Mouse (Mus musculus): Measurements from ENCODE around the gene Tmem132b.

The Tmem132b gene

DNA sequence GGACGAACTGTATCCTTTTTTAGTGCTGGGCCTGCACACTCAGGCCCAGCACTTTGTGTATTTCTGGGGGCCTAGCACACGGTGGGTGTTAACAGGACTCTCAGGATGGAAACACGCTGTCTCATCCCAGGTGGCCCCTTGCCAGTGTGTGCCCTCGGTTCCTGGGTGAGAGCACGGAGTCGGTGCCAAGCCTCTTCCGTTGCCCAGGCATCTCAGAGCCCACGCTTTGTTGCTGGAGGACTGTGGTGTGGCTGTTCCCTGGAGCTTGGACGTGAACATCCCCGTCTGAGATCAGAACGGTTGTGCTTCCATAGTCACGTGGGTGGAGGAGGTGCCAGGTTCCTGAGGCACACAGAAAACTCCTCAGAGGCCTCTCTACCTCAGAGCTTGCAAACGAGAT is 47.1 kb downstream of the Tmem132b start:
- no peak for DNase-seq (ENCODE audit: low spot score in 2 of 2)

DNA sequence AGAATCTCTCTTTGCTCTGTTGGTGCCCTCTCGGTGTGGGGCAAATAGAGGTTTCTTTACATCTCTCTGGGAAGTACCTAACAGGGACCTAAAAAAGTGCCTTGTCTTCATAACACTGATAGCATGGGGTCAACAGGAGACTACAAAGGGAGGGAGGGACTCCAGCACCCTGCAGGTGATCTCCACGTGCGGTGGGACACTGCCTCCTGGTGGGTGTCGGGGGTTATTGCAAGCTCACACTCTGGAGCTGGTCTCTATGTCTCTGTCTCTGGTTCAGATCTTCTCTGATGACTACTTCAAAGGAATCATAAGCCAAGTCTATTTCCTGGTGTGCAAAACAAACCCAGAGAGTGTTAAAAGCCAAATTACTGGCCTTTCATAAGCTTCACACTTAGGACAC is 47.6 kb downstream of the Tmem132b start:
- no peak for DNase-seq (ENCODE audit: low spot score in 2 of 2)

DNA sequence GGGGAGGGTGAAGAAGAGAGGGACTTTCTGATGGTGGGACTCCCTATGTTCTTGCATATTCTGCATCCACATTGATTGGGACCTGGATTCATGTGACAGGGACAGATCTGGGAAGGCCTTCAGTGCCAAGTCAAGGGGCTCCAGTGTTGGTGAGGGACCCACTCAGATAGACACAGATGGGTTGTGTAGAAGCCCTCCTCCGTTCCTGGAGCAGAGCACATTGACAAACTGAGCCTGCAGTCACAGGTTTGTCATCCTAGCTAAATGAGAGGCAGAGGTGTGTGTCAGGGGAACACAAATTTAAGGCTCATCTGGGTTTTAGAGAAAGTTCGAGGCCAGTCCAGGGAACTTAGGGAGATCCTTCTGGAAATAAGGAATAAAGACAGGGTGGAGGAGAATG is 51.7 kb downstream of the Tmem132b start:
- no peak for DNase-seq (ENCODE audit: low spot score in 2 of 2)

DNA sequence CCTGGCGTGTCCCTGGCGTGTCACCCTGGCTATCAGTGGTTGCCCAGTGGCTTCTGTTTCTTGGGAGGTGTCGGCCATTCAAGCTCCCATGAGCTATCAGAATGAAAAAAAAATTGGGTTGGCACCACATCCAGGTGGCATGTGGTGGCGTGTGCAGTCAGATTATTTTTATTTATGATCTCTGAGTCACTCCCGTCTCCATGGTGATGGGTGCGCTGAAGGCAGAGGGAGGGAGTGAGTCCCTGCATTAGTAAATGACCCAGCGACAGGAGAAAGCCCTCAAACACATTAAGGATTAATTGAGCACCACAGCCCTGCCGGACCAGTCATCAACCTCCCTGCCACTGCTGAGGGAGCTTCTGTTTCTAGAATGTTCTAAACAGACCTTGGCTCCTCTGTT is 52.3 kb downstream of the Tmem132b start:
- DNase-seq (ENCODE audit: low spot score in 2 of 2): no peak

DNA sequence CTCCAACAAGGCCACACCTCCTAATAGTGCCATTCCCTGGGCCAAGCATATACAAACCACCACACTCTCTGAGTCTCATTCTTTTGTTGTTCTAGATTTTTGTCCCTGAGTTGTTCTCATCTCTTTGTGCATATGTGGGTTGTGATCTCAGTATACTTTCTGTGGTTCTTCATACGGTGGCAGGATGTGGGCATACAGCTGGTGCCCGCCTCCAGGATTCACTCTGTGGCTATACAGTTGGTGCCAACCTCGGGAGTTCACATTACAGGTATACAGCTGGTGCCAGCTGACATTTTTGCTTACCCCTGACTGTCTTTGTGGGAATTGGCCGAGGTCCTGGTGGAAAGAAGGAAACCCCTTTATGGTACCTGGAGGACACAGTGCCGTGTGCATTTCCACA is 53.6 kb downstream of the Tmem132b start:
- no peak for DNase-seq (ENCODE audit: low spot score in 2 of 2)

DNA sequence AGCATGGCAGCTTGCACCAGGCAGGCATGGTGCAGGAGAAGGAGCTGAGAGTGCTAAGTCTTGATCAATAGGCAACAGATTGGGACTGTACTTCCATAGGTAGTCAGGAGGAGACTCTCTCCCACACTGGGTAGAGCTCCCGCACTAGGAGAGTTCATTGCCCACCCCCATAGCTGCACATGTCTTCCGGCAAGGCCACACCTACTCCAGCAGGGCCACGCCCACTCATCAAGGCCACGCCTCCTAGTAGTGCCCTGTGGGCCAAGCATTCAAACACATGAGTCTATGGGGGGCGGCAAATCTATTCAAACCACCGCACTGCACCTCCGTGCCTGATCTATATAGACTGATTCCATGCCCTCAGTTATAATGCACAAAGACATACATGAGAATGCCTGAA is 56.6 kb downstream of the Tmem132b start:
- no peak for DNase-seq (ENCODE audit: low spot score in 2 of 2)

DNA sequence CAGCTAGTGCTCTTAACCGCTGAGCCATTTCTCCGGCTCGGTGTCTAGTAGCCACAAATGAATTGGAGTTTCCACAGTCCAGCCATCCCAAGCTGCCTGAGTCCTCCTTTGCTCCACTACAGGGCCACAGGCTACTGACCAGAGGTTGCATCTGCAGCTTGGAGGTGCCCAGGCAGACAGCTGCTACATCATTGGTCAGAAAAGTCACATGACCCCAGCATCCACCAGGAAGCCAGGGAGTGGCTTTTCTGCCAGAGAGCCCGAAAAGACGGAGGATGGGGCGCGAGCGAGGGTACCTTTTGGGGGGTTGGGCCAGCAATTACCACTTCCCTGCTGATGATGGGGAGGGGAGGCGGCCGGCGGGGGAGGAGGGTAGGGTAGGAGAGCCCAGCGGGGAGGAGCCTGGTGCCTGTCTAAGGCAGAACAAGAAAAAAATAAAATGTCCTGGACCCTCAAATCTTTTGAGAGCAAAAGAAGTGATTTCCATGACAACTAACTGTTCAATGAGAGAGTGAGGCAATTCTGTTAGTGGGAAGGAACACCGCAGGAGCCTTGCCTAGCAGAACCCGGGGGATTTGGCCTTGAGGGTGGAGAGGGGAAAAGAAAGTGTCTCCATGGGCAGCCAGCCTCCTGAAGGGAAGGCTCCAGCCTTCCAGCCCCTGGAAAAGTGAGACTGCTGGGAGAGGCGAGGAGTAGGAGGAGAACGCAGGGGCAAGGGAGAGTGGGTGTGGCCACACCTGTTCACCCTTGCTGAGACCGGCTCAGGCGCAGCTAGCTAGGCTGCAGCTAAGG is 57.5 kb downstream of the Tmem132b start:
- DNase-seq (ENCODE audit: low spot score in 2 of 2): no peak

DNA sequence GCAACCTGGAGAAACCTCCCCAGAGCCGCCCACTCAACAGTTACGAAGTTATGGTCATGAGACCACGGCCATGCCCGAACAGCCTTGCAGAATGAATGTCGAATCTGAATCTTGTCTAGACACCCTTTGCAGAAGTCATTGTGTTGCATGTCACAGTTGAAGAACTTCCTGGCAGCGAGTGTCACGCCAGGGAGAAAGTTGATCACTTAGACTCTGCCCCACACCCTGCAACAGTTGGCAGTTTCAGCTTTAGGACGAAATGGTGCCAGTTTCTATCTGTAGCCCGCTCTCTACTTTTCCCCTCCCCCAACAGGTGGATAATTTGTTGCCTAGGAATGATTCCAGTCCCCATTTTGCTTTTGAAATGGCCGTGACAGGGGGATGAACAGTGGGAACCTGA is 66.5 kb downstream of the Tmem132b start:
- DNase-seq (ENCODE audit: low spot score in 2 of 2): no peak

DNA sequence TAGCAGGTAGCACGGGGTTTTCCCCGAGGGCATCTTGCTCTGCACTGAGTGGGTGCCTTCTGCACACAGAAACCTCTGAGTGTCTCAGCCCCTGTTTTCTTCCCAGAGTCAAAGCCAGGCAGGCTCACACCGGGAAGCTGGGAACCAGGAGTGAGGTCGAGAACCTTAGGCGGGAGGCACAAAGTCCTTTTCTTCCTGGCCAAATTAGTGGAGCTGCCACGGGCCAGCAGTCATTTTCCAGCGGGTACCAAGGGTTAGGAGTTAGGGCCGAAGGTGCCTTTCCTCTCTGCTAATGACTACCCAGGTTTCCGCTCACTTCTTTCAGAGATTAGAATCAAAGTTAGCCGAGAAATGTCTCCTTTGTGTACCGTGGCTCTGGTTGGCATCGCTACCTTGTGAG is 75.6 kb downstream of the Tmem132b start:
- DNase-seq (ENCODE audit: low spot score in 2 of 2): no peak

DNA sequence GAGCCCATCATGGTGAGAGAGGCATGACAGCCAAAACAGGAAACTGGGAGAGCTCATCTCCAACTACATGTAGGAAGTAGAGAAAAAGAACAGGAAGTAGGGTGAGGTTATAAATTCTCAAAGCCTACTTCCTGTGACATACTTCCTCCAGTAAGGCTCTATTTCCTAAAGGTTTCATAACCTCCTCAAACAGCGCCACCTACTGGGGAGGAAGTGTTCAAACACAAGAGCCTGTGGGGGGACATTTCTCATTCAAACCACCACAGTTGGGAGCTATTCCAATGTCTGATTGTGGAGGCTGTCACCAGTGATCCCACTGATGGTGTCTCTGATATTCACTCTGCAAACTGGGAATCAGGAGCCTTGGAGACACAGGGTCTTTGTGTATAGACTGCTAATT is 78.4 kb downstream of the Tmem132b start:
- DNase-seq (ENCODE audit: low spot score in 2 of 2): no peak

DNA sequence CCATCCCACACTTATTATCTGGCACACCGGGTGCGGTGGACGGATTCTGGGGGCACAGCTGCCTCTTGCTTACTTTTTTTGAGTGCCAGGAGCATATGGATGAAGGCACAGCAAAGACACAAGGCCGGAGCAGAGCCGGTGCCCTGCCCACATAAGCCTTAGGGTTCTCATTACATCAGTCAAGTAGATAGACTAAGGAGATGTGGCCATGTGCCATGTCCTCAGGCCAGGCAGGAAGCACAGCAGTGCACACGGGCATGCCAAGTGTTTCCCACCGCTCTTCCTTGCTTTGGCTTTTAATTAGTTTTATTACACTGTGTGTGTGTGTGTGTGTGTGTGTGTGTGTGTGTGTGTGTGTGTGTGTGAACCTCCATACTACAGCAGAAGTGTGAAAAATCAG is 80.9 kb downstream of the Tmem132b start:
- no peak for DNase-seq (ENCODE audit: low spot score in 2 of 2)

DNA sequence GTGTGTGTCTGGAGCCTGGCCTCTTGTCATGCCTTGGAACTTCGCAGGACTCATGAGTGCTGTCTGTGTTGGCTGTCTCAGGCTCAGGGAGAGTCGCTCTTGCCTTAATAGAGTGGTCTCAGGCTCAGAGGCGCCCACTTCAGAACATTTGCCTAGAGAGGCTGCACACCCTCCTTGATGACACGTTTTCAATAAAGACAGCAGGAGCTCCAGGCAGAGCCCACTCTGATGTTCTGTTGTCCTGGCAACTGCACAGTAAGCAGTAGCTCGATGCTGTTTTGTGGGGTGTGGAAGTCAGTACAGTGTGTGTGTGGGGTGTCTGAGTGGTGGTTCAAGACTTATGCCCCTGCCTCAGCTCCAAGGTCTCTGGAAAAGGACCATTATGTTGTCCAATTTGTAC is 81.6 kb downstream of the Tmem132b start:
- no peak for DNase-seq (ENCODE audit: low spot score in 2 of 2)

DNA sequence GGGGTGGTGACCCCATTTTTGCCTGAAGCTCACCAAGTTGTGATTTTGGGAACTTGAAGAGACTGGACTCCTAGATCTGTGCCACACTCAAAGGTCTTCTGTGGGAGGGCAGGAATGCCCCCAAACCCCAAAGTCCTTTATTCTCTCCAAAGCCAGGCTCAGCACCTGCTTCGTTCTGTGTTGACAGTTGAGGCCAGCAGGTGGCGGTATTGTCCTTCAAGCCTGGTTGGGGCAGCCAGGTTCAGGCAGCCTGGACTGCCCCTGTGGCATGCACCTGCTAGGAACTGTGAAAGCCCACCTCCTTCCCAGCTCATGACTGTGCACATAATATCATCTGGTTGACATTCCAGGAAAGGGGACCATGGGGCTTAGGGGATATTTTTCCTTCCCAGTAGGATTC is 82.8 kb downstream of the Tmem132b start:
- no peak for DNase-seq (ENCODE audit: low spot score in 2 of 2)

DNA sequence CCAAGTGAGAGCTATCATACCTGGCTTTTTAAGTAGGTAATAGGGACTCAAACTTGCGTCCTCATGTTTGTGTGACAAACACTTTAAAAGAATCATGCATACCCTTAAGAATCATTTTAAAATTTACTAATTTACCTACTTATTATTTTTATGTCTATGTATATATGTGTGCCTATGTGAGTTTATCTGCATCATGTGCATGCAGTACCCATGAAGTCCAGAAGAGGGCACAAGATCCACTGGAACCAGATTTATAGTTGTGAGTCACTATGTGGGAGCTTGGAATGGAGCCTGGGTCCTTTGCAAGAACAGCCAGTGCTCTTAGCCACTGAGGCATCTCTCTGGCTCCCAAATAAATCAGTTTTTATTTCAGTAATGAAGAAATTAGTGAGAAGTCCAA is 85.5 kb downstream of the Tmem132b start:
- no peak for DNase-seq (ENCODE audit: low spot score in 2 of 2)

DNA sequence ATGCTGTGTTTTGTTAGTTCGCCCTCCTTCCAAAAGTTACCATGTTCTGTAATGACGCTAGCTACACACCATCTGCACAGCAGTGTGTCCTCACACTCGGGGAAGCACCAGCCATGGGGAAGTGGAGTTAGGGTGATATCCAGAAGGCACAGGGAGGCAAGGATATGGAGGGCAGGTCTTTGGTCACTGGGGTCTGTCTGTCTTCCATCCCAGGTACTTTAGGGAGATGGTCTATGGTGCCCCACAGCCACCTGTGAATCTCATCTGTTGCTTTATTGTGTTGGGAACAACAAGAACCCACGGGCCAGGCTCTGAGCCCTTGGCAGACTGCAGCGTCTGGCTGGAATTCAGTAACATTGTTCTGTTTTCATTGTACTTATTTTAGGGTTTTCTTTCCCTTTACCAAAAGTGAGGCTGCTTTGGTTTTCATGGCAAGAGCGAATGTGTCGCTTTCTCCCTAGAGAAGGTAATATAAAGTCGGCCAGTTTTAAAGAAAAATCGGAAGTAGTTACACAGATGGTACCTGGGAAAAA is 96.3 kb downstream of the Tmem132b start:
- DNase-seq (ENCODE audit: low spot score in 2 of 2): no peak

DNA sequence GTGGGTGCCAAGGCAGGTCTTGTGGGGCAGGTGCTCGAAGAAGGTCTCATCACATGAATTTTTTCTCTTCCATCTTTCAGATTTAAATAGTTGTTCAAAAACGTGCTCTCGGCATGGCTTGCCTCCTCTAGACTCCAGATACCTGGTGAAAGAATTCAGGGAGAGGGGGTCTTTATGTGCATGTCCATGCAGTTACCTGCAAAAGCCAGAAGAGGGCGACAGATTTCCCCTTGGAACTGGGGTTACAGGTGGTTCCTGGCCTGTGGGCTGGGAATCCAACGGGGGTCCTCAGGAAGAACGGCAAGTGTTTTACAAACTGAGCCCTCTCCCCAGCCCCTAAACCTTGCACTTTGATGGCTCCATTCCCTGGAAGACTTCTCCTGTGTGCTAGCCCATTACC is 103.1 kb downstream of the Tmem132b start:
- DNase-seq (ENCODE audit: low spot score in 2 of 2): no peak

DNA sequence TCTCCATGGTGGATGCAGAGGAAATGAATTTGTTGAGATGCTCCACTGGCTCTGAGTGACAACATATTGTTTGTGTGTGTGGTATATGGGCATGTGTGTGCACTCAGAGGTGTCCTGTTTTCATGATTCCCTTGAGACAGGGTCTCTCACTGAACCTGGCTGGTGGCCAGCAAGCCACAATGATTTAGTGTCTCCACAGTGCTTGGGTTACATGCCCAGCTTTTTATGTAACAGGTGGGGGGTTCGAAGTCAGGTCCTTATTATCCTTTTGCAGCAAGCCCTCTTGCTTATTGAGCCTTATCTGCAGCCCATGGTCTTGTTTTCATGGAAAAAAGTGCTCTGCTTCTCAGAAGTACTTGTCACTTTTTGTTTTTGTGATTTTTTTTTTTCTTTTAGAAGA is 109.4 kb downstream of the Tmem132b start:
- no peak for DNase-seq (ENCODE audit: low spot score in 2 of 2)

DNA sequence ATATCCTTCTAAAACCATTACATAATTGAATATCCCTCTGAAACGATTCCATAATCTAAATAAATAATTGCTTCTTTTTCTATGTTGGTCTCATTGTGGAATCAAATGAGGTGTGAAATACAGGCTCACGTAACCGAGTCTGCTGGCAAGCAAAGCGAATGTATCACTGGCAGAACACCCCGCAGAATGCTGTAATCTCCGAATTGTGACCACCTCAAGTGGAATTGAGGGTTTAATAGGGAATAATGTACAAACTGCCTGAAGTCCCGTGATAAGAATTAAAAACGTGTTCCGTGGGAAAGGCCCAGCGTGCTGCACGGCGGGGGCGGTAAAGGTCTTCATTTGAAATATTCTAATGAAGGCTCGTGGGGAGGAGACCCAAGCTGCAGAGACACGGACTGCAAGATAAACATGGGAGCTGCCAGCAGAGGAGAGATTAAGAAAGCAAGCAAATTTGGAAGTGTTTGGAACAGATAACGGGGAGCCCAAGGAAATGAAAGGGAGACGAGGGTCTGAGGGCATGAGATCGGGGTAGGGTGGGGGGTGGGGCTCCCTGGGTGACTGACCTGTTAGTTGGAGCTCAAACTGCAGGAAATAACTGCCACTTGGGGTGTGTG is 110.1 kb downstream of the Tmem132b start:
- DNase-seq (ENCODE audit: low spot score in 2 of 2): no peak

DNA sequence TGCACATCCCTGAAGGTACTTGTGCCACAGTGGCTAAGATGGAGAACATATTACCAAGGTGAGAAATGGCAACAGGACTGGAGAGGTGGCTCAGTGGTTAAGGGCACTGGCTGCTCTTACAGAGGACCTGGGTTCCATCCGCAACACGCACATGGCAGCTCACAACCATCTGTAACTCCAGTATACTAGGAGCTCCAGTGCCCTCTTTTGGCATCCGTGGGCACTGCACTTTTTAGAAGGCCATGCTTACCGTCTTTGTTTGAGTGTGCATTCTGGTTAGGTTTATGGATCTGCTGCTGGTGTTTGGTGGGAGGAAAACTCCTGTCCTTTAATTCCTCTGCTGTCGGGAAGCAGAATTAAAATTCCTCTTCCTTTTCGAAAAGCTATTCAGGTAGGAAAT is 116.7 kb downstream of the Tmem132b start:
- no peak for DNase-seq (ENCODE audit: low spot score in 2 of 2)

DNA sequence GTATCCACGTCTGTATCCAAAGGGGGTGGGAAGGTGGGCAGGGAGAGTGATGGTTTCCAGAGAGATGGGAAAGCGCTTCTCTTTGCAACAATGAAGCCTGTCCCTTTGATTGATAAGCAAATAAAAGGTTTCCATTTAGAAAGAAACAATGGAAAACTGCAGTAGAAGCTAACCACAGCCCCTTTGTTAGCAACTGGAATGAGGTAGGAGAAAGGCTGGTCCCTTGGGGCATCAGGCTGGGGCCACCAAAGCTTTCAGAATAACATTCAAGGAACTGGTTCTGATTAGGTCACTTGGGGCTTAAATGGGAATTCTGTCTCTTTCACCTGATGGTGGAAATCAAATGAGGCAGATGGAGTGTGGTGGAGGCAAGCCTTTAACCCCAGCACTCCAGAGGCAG is 118.4 kb downstream of the Tmem132b start:
- DNase-seq (ENCODE audit: low spot score in 2 of 2): no peak

DNA sequence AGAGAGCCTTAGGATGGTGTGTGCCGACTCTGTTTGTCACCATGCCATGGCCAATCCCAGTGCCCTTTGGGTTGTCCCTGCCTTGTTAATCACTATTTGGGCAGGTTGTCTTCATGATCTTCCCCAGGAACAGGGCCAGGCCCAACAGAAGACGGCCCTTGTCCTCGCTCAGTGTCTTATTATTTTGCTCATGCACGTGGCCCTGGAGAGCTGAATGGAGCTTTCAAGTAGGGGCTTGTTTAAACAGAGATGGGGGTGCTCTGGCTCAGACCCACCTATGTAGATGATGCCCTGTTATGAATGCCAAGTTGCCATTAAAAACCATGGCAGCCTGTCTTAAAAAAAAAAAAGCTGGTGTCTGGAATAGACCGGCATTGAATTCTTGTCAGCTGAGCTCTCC is 126.5 kb downstream of the Tmem132b start:
- no peak for DNase-seq (ENCODE audit: low spot score in 2 of 2)

DNA sequence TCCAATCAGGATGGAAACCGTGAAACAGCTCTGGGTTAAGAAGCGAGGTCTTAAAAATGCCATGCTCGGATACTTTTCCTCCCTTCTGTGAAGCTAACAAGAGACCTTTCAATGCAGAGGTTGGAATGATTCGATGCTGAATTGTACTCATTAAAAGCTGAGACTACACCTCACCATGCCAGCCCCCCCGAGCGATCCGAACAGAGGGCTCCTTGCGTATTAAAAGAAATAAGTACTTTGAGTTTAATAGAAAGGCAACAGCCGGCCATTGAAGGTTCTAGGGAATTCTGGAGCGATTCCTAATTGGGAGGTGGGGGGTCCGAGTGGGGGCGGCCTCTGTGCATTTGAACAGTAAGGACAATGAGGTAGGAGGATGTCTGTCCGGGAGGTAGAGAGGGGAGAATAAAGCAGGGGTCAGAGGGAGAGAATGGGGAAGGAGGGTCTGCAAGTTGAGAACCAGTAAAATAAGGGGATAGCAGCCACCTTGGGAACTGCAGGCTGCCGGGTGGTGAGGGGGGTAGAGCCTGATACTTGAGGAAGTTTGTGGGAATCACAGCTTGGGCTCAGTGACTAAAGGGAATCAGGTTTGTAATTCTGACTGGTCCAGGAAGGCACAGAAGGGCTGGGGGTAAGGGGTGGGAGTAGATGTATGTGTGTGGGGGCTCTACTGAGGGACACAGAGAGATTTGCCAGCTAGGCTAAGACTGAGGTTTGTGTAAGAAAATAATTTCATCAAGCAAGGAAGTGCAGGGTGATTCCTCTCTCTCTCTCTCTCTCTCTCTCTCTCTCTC is 127.6 kb downstream of the Tmem132b start:
- no peak for DNase-seq (ENCODE audit: low spot score in 2 of 2)

DNA sequence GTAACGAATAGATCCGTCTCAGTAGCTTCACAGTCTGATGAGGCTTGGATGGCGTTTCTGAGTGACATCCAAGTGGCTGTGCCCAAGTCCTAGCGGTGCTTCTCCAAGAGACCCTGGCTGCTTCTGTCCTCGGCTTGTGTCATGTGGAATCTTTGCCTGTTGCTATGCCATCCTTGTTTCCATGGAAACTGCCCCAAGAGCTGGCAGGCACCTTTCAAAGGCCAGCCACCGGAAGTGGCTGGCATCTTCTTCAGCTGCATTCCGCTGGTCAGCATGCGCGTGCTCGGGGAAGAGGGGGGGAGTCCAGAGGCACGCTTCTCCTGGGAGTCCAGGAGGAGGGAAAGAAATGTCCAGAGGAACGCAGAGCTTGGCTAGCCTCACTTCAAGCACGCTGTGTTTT is 144.0 kb downstream of the Tmem132b start:
- no peak for DNase-seq (ENCODE audit: low spot score in 2 of 2)
